Mouse (Mus musculus) small intestine, adult 2 months (tissue): ENCODE data around the gene Fam168a. TPM values are rescaled to one million over a fixed set of nuclear protein-coding genes. Genes with fewer than 3 reads are reported as not detected.

ENCODE experiments used
- H3K27ac ChIP-seq: fragments of 200-500 bp; 2 replicates; pipeline ENCODE4 v1.5.1; 2012; ENCODE audit warnings: low read depth, low read length, control low read depth, inconsistent platforms; ENCODE audit not compliant: insufficient read depth
- H3K27me3 ChIP-seq: fragments of 200-500 bp; 2 replicates; pipeline ENCODE4 v1.6.1; 2012; ENCODE audit warnings: mild to moderate bottlenecking, moderate library complexity, low read length, inconsistent platforms; ENCODE audit not compliant: control insufficient read depth, insufficient read depth
- H3K36me3 ChIP-seq: fragments of 200-500 bp; 2 replicates; pipeline ENCODE4 v1.6.1; 2012; ENCODE audit warnings: mild to moderate bottlenecking, low read length, control low read depth, inconsistent platforms; ENCODE audit not compliant: control insufficient read depth, insufficient read depth
- H3K4me1 ChIP-seq: fragments of 200-500 bp; 2 replicates; pipeline ENCODE4 v1.6.1; 2012; ENCODE audit warnings: low read length, inconsistent platforms, mixed read lengths; ENCODE audit not compliant: control insufficient read depth, insufficient read depth, insufficient read length
- H3K4me3 ChIP-seq: fragments of 200-500 bp; 2 replicates; pipeline ENCODE4 v1.5.1; 2012; ENCODE audit warnings: low read depth, mild to moderate bottlenecking, control low read depth, inconsistent platforms, low read length, moderate library complexity
- CTCF ChIP-seq: fragments of 200-500 bp; IDR thresholded peaks from 2 replicates; pipeline ENCODE4 v1.5.1; 2012; ENCODE audit warnings: low read depth, mild to moderate bottlenecking, control low read depth, inconsistent platforms, low read length, moderate library complexity, mixed read lengths; ENCODE audit not compliant: insufficient replicate concordance, insufficient read length; ENCODE audit errors: extremely low read depth
- POLR2A ChIP-seq: fragments of 200-500 bp; IDR thresholded peaks from 2 replicates; pipeline ENCODE4 v1.6.1; 2012; ENCODE audit warnings: low read depth, mild to moderate bottlenecking, control low read depth, inconsistent platforms, low read length, moderate library complexity
- WGBS: fragments of 180-500 bp; shearing (Covaris S2); methylation state at CpG from one replicate; pipeline ENCODE4 v1.1.7; 2018; 5-methylcytosine and 5-hydroxymethylcytosine counted together
- polyA plus RNA-seq: library from polyadenylated mRNA; depleted of rRNA; stranded (reverse); fragments of >200 nt; gene quantifications from 2 replicates; pipeline ENCODE4 v1.2.3, GENCODE M21; 2012

Gene Fam168a
- polyA plus RNA-seq, 1 experiment = 43.9 TPM

DNA sequence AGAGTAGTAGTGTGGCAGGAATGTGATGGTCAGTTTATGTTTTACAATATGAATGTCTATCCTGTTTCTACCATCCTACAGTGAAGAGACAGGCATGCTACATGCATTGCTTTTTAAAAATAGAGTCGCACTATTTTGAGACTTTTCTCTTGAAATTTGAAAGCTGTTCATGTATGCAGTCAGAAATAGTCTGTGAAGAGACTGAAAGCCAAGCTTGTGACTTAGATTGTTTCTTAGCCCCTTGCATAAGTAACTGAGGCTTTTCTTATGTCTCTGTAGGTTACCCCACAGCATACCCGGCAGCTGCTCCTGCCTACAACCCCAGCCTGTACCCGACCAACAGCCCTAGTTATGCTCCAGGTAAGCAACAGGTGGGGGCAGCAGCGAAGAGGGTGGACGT lies 106.2 kb downstream of the Fam168a start:
- 90% methylated on average over 5 of the region's 5 CpGs for WGBS
- TF ChIP-seq CTCF (no peak), POLR2A (no peak)
- no peaks in the 10 kb centered on the region for H3K27me3 ChIP-seq
- no peaks in the 10 kb centered on the region for H3K36me3 ChIP-seq
- H3K4me3 ChIP-seq = no peak overlapping the region
- no peak overlapping the region for H3K27ac ChIP-seq
- H3K4me1 ChIP-seq = no peaks in the 10 kb centered on the region; the same call in 1 of the 2 replicates

DNA sequence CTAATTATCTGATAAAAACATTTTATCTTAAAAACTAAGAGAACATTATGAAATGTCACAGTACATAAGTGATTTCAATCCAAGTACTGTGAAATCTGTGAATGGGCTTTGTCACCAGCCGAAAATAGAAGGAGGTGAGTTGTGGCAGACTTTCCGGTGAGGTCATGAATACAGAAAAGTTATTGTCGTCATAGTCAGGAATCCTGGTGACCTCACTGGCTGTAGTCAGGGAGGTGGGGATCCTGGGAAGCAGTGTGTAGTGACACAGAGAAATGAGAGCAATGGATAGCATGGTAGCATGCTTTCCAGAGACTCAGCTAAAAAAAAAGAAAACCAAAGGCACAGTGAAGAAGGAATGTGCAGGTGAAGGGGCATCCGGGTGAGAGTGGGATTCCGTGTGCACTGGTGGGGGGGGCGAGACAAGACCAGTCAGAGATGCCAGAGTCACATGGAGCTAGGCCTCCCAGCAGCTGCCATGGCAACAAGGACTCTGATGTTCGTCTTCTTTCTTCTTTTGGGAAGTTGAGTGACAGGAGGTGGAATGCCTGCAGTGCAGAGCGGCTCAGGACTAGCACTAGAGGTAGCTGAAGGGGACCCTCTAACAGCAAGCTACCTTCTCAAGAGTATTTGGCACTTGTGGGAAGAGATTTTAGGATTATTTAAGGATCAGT lies 109.6 kb downstream of the Fam168a start:
- Histone ChIP-seq H3K27ac (no peak overlapping the region), H3K27me3 (no peaks in the 10 kb centered on the region), H3K36me3 (no peaks in the 10 kb centered on the region), H3K4me3 (no peak overlapping the region), H3K4me1 (no peaks in the 10 kb centered on the region; the same call in 1 of the 2 replicates)
- TF ChIP-seq POLR2A (no peak), CTCF (no peak)
- 85% methylated on average over 8 of the region's 8 CpGs for WGBS

DNA sequence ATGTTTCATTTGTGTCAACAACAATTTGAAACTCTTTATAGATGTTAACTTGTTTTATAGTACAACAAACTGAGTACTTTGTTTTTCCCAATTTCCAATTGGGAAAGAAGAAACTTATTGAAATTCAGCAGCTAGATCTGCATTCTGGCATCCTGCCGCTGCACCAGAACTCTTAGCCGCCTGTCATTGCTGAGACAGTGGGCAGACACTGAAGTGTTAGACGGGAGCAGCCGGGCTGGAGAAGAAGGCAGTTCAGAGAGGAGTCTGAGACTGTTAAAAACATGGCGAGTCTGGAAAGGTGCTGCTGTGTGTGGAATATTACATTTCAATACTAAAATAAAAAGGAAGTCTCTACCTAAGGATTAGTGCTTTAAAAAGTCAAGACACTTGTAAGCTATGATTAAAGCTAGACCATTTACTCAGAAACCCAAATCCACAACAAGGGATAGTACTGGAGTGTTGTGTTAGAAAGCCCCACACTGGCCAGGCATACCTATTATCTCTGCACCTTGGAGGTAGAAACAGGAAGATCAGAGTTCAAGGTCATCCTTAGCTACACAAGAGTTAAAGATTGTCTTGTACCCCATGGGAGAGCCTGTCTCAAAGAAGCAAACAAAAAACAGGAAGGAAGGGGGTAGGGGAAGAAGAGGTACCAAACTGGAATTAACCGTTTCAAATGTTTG lies 110.5 kb downstream of the Fam168a start:
- no peak for TF ChIP-seq CTCF
- TF ChIP-seq POLR2A = no peak
- Histone ChIP-seq H3K4me1 (no peaks in the 10 kb centered on the region; the same call in 1 of the 2 replicates), H3K27ac (no peak overlapping the region), H3K4me3 (no peak overlapping the region), H3K36me3 (no peaks in the 10 kb centered on the region), H3K27me3 (no peaks in the 10 kb centered on the region)
- WGBS = 83% methylated on average over 6 of the region's 6 CpGs

GRCm38 (mm10) chr7:100817442-100817760 lies 111.0 kb downstream of the Fam168a start:
- Histone ChIP-seq H3K36me3 (no peaks in the 10 kb centered on the region), H3K27me3 (no peaks in the 10 kb centered on the region), H3K4me1 (no peaks in the 10 kb centered on the region; the same call in 1 of the 2 replicates), H3K27ac (no peak overlapping the region), H3K4me3 (no peak overlapping the region)
- WGBS = 72% methylated on average over 2 of the region's 2 CpGs
- TF ChIP-seq POLR2A (no peak), CTCF (no peak)

DNA sequence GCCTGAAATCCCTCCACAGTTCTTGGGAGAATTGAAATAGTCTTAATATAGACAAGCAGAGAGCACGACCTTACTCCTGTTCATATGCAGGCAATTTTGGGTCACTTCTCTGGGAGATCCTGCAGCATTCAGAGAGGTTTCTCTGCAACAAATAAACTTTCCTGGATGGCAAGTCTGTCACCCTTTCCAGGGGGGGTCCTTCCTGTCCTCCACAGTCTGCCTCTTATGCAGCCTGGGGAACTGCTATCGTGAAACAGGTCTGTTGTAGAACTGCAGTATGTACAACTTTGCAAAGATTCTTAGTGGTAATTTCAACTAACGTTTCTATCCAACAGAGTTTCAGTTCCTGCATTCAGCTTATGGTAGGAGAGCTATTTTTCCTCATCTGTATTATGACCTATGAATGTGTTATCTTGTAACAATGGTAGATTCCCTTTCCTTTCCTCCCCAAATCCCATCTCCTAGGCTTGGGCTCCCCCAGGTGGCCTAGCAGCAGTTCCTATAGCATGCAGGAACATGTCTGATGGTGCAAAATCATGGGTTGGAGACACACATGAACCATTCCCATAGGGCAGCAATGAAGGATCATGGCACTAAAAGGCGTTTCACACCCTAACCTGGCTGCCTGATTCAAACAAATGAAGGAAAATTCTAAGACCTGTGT lies 112.1 kb downstream of the Fam168a start:
- H3K27me3 ChIP-seq = no peaks in the 10 kb centered on the region
- no peaks in the 10 kb centered on the region; the same call in 1 of the 2 replicates for H3K4me1 ChIP-seq
- TF ChIP-seq POLR2A (no peak), CTCF (peak; percentile 33; the same call in 1 of the 2 replicates)
- no peak overlapping the region for H3K4me3 ChIP-seq
- H3K27ac ChIP-seq = no peak overlapping the region
- H3K36me3 ChIP-seq = no peaks in the 10 kb centered on the region
- 86% methylated on average over 4 of the region's 4 CpGs for WGBS

GRCm38 (mm10) chr7:100824661-100825060 lies 118.2 kb downstream of the Fam168a start:
- Histone ChIP-seq H3K4me1 (peaks cover 4% of the 10 kb centered on the region; the same call in 1 of the 2 replicates), H3K27ac (no peak overlapping the region), H3K27me3 (no peaks in the 10 kb centered on the region), H3K36me3 (0 out of 2 replicates have a peak, but pooled peaks cover 2% of the 10 kb centered on the region), H3K4me3 (no peak overlapping the region)
- 95% methylated on average over 3 of the region's 3 CpGs for WGBS
- no peak for TF ChIP-seq CTCF
- TF ChIP-seq POLR2A = no peak

- Histone ChIP-seq H3K4me1 (peaks cover 4% of the 10 kb centered on the region; the same call in 1 of the 2 replicates), H3K4me3 (no peak overlapping the region), H3K27ac (no peak overlapping the region), H3K27me3 (no peaks in the 10 kb centered on the region), H3K36me3 (peaks cover 2% of the 10 kb centered on the region; the same call in 1 of the 2 replicates)
- TF ChIP-seq POLR2A = no peak
- TF ChIP-seq CTCF = no peak
- WGBS = 69% methylated on average over 2 of the region's 2 CpGs
These were observed 122.1 kb downstream of the Fam168a start for GRCm38 (mm10) chr7:100828549-100828948.
